Mouse (Mus musculus) hindbrain, embryonic 11.5 days (tissue): ENCODE data around the gene Dnaaf5. TPM values are rescaled to one million over a fixed set of nuclear protein-coding genes. Genes with fewer than 3 reads are reported as not detected.

Source experiments
- polyA plus RNA-seq: library from polyadenylated mRNA; unstranded; fragments of >200 nt; fragmentation: Nextera tagmentation; extraction: Ambion mirVana; gene quantifications from 2 replicates; pipeline ENCODE4 v1.2.1, GENCODE M21; 2014

Gene Dnaaf5
- polyA plus RNA-seq, 1 experiment from 2014 or later: 5.3 TPM

Other genes starting within 250 kb of the Dnaaf5 start
- gene Pdgfa, start 152.9 kb upstream of the Dnaaf5 start, polyA plus RNA-seq: 10.9 and 12.4 TPM in 2 replicates
- gene Prkar1b, start 222 bp upstream of the Dnaaf5 start, polyA plus RNA-seq: 19.9 and 26.4 TPM in 2 replicates
- 38.4 and 43.8 TPM in 2 replicates for gene Sun1, start 50.4 kb downstream of the Dnaaf5 start, polyA plus RNA-seq
- 112 and 121 TPM in 2 replicates for gene Get4, start 102.1 kb downstream of the Dnaaf5 start, polyA plus RNA-seq
- 2.1 and 4.0 TPM in 2 replicates for gene Adap1, start 175.4 kb downstream of the Dnaaf5 start, polyA plus RNA-seq
- 127 and 129 TPM in 2 replicates for gene Cox19, start 201.2 kb downstream of the Dnaaf5 start, polyA plus RNA-seq
- gene Cyp2w1, start 202.4 kb downstream of the Dnaaf5 start, polyA plus RNA-seq: not detected in 2 replicates
- 1.8 TPM in 2 replicates for gene Gpr146, start 227.5 kb downstream of the Dnaaf5 start, polyA plus RNA-seq